Mouse (Mus musculus): ENCODE measurements around the gene Tekt5. TPM values are rescaled to one million over a fixed set of nuclear protein-coding genes. Genes with fewer than 3 reads are reported as not detected.
A peak's percentile ranks its signal among the peaks of the same experiment; 100 is the strongest.

Tekt5 gene
- polyA plus RNA-seq, 1 experiment from 2014 or later, result 0.32 TPM

DNA sequence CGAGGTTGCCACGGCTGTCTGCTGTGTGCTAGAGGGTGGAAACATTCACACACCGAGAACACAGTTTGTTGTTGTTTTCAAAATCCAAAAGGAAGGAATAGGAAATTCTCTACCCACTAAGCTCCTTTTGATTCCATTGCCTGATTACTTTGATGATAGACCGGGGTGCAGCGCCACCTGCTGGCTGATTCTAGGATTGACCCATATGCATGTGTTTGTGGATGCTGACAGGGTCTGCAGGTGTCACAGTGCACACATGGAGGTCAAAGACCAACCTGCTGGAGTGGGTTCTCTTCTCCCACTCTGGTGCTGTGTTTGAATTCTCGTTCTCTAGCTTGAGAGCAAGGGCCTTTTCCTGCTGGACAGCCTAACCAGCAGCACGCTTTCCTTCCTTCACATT is 3.9 kb upstream of the Tekt5 start:
- Histone ChIP-seq H3K9ac (ENCODE audit: low read length) (no peak overlapping the region), H3K4me2 (ENCODE audit: low read length) (no peak overlapping the region), H3K9me3 (ENCODE audit: control insufficient read depth, low read length) (no peaks in the 10 kb centered on the region), H3K4me1 (ENCODE audit: control insufficient read depth in 2 of 2, insufficient read depth in 2 of 2, low read length in 2 of 2) (peaks cover 0 to 5% of the 10 kb centered on the region in 2 experiments; a peak in 1 of 4 replicates), H3K4me3 (ENCODE audit: control insufficient read depth in 1 of 2, insufficient read depth in 1 of 2, low read depth in 1 of 2, low read length in 2 of 2) (no peak overlapping the region), H3K36me3 (ENCODE audit: control insufficient read depth, insufficient read depth, low read length) (no peaks in the 10 kb centered on the region), H3K27me3 (ENCODE audit: control insufficient read depth, insufficient read depth, low read length) (peaks cover 7% of the 10 kb centered on the region; the same call in 1 of the 2 replicates), H3K27ac (replicated peaks in 1 of 2; ENCODE audit: control insufficient read depth in 1 of 2, insufficient read depth in 1 of 2, low read depth in 2 of 2, low read length in 2 of 2) (no peak overlapping the region)
- WGBS, result 29% methylated on average over 7 of the region's 7 CpGs
- ATAC-seq (ENCODE audit: insufficient number of reproducible peaks, insufficient read depth, low FRiP score, low read depth), result no peak

DNA sequence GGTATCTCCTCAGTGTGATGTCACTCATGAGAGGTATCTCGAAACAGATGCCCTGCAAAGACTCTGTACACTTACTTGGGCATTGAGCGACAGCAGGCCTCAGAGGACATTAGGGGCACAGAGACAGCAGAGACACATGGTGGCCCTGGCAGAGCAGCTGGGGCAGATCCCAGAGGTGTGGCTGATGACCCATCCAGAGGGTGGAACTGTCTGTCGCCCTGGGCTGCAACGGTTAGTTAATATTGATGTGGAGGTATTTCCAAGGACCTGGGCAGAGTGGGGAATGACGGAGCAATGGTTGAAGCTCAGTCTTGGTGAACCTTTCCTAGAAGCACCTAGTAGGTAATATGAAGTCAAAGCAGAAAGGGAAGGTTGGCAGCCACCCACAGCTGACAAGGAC is 3.5 kb upstream of the Tekt5 start:
- H3K9me3 ChIP-seq (ENCODE audit: control insufficient read depth, low read length), result no peaks in the 10 kb centered on the region
- H3K27me3 ChIP-seq (ENCODE audit: control insufficient read depth, insufficient read depth, low read length), result peaks cover 7% of the 10 kb centered on the region; the same call in 1 of the 2 replicates
- H3K4me3 ChIP-seq (ENCODE audit: control insufficient read depth in 1 of 2, insufficient read depth in 1 of 2, low read depth in 1 of 2, low read length in 2 of 2), result no peak overlapping the region
- ATAC-seq (ENCODE audit: insufficient number of reproducible peaks, insufficient read depth, low FRiP score, low read depth), result no peak
- H3K9ac ChIP-seq (ENCODE audit: low read length), result no peak overlapping the region
- WGBS, result 62% methylated on average over 5 of the region's 5 CpGs
- no peak overlapping the region for H3K27ac ChIP-seq (replicated peaks in 1 of 2; ENCODE audit: control insufficient read depth in 1 of 2, insufficient read depth in 1 of 2, low read depth in 2 of 2, low read length in 2 of 2)
- H3K36me3 ChIP-seq (ENCODE audit: control insufficient read depth, insufficient read depth, low read length), result no peaks in the 10 kb centered on the region
- peaks cover 0 to 5% of the 10 kb centered on the region in 2 experiments; a peak in 1 of 4 replicates for H3K4me1 ChIP-seq (ENCODE audit: control insufficient read depth in 2 of 2, insufficient read depth in 2 of 2, low read length in 2 of 2)
- H3K4me2 ChIP-seq (ENCODE audit: low read length), result no peak overlapping the region

GRCm38 (mm10) chr16:10392587-10392986 is 2.7 kb downstream of the Tekt5 start:
- peaks cover 0 to 5% of the 10 kb centered on the region in 2 experiments; a peak in 1 of 4 replicates for H3K4me1 ChIP-seq (ENCODE audit: control insufficient read depth in 2 of 2, insufficient read depth in 2 of 2, low read length in 2 of 2)
- H3K4me2 ChIP-seq (ENCODE audit: low read length), result no peak overlapping the region
- H3K4me3 ChIP-seq (ENCODE audit: control insufficient read depth in 1 of 2, insufficient read depth in 1 of 2, low read depth in 1 of 2, low read length in 2 of 2), result no peak overlapping the region
- WGBS, result 83% methylated on average over 9 of the region's 9 CpGs
- H3K27me3 ChIP-seq (ENCODE audit: control insufficient read depth, insufficient read depth, low read length), result peaks cover 7% of the 10 kb centered on the region; the same call in 1 of the 2 replicates
- no peak overlapping the region for H3K9ac ChIP-seq (ENCODE audit: low read length)
- no peak overlapping the region for H3K27ac ChIP-seq (replicated peaks in 1 of 2; ENCODE audit: control insufficient read depth in 1 of 2, insufficient read depth in 1 of 2, low read depth in 2 of 2, low read length in 2 of 2)
- H3K9me3 ChIP-seq (ENCODE audit: control insufficient read depth, low read length), result 0 out of 2 replicates have a peak, but pooled peaks cover 3% of the 10 kb centered on the region
- no peaks in the 10 kb centered on the region for H3K36me3 ChIP-seq (ENCODE audit: control insufficient read depth, insufficient read depth, low read length)
- ATAC-seq (ENCODE audit: insufficient number of reproducible peaks, insufficient read depth, low FRiP score, low read depth), result no peak

GRCm38 (mm10) chr16:10388634-10389365 is 6.5 kb downstream of the Tekt5 start:
- H3K36me3 ChIP-seq (ENCODE audit: control insufficient read depth, insufficient read depth, low read length), result no peaks in the 10 kb centered on the region
- H3K9me3 ChIP-seq (ENCODE audit: control insufficient read depth, low read length), result 0 out of 2 replicates have a peak, but pooled peaks cover 3% of the 10 kb centered on the region
- no peak overlapping the region for H3K27ac ChIP-seq (replicated peaks in 1 of 2; ENCODE audit: control insufficient read depth in 1 of 2, insufficient read depth in 1 of 2, low read depth in 2 of 2, low read length in 2 of 2)
- no peak overlapping the region for H3K9ac ChIP-seq (ENCODE audit: low read length)
- no peaks in the 10 kb centered on the region for H3K27me3 ChIP-seq (ENCODE audit: control insufficient read depth, insufficient read depth, low read length)
- H3K4me3 ChIP-seq (ENCODE audit: control insufficient read depth in 1 of 2, insufficient read depth in 1 of 2, low read depth in 1 of 2, low read length in 2 of 2), result no peak overlapping the region
- ATAC-seq (ENCODE audit: insufficient number of reproducible peaks, insufficient read depth, low FRiP score, low read depth), result no peak
- H3K4me2 ChIP-seq (ENCODE audit: low read length), result no peak overlapping the region
- peaks cover 0 to 2% of the 10 kb centered on the region in 2 experiments; a peak in 1 of 4 replicates for H3K4me1 ChIP-seq (ENCODE audit: control insufficient read depth in 2 of 2, insufficient read depth in 2 of 2, low read length in 2 of 2)
- WGBS, result 85% methylated on average over 6 of the region's 6 CpGs

- 84% methylated on average over 12 of the region's 12 CpGs for WGBS
- no peak overlapping the region for H3K9ac ChIP-seq (ENCODE audit: low read length)
- no peaks in the 10 kb centered on the region for H3K27me3 ChIP-seq (ENCODE audit: control insufficient read depth, insufficient read depth, low read length)
- H3K4me2 ChIP-seq (ENCODE audit: low read length), result no peak overlapping the region
- H3K36me3 ChIP-seq (ENCODE audit: control insufficient read depth, insufficient read depth, low read length), result no peaks in the 10 kb centered on the region
- H3K27ac ChIP-seq (replicated peaks in 1 of 2; ENCODE audit: control insufficient read depth in 1 of 2, insufficient read depth in 1 of 2, low read depth in 2 of 2, low read length in 2 of 2), result no peak overlapping the region
- H3K4me1 ChIP-seq (ENCODE audit: control insufficient read depth in 2 of 2, insufficient read depth in 2 of 2, low read length in 2 of 2), result peaks cover 0 to 2% of the 10 kb centered on the region in 2 experiments; a peak in 1 of 4 replicates
- ATAC-seq (ENCODE audit: insufficient number of reproducible peaks, insufficient read depth, low FRiP score, low read depth), result no peak
- no peak overlapping the region for H3K4me3 ChIP-seq (ENCODE audit: control insufficient read depth in 1 of 2, insufficient read depth in 1 of 2, low read depth in 1 of 2, low read length in 2 of 2)
- H3K9me3 ChIP-seq (ENCODE audit: control insufficient read depth, low read length), result no peaks in the 10 kb centered on the region
Observed at GRCm38 (mm10) chr16:10385261-10385660, 10.0 kb downstream of the Tekt5 start.

DNA sequence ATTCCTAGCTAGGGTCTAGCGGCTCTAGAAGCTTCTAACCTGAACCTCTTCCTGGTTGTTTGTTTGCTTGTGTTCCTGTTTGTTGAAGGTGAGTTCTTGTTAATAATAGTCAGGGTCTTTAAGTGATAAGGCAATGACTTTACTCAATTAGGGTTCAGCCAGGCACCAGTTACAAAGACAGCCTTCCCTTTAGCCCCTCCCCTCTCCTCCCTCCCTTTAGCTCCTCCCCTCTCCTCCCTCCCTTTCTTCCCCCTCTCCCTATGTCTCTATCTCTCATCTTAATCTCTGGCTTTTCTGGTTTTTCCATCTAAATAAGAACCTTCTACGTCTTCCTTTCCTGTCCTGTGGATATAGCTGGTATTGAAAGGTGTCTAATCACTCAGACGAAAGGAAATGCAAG is 10.7 kb downstream of the Tekt5 start:
- Histone ChIP-seq H3K9ac (ENCODE audit: low read length) (no peak overlapping the region), H3K27ac (replicated peaks in 1 of 2; ENCODE audit: control insufficient read depth in 1 of 2, insufficient read depth in 1 of 2, low read depth in 2 of 2, low read length in 2 of 2) (no peak overlapping the region), H3K36me3 (ENCODE audit: control insufficient read depth, insufficient read depth, low read length) (no peaks in the 10 kb centered on the region), H3K4me3 (ENCODE audit: control insufficient read depth in 1 of 2, insufficient read depth in 1 of 2, low read depth in 1 of 2, low read length in 2 of 2) (0 out of 4 replicates have a peak overlapping the region, but pooled peaks of 1 of the 2 experiments have one; percentile 18), H3K27me3 (ENCODE audit: control insufficient read depth, insufficient read depth, low read length) (no peaks in the 10 kb centered on the region), H3K4me2 (ENCODE audit: low read length) (peak overlapping the region; percentile 50), H3K9me3 (ENCODE audit: control insufficient read depth, low read length) (no peaks in the 10 kb centered on the region), H3K4me1 (ENCODE audit: control insufficient read depth in 2 of 2, insufficient read depth in 2 of 2, low read length in 2 of 2) (peaks cover 0 to 2% of the 10 kb centered on the region in 2 experiments; a peak in 1 of 4 replicates)
- 63% methylated on average over 3 of the region's 3 CpGs for WGBS
- no peak for ATAC-seq (ENCODE audit: insufficient number of reproducible peaks, insufficient read depth, low FRiP score, low read depth)

- H3K9me3 ChIP-seq (ENCODE audit: control insufficient read depth, low read length), result no peaks in the 10 kb centered on the region
Observed at GRCm38 (mm10) chr16:10384060-10384497, 11.2 kb downstream of the Tekt5 start.

More at GRCm38 (mm10) chr16:10384060-10384497, 11.2 kb downstream of the Tekt5 start:
- H3K4me3 ChIP-seq (ENCODE audit: control insufficient read depth in 1 of 2, insufficient read depth in 1 of 2, low read depth in 1 of 2, low read length in 2 of 2), result peak overlapping the region; percentile 2 to 18; a peak in 2 of 4 replicates
- no peaks in the 10 kb centered on the region for H3K36me3 ChIP-seq (ENCODE audit: control insufficient read depth, insufficient read depth, low read length)
- 27% methylated on average over 8 of the region's 8 CpGs for WGBS
- H3K27ac ChIP-seq (replicated peaks in 1 of 2; ENCODE audit: control insufficient read depth in 1 of 2, insufficient read depth in 1 of 2, low read depth in 2 of 2, low read length in 2 of 2), result no peak overlapping the region
- H3K27me3 ChIP-seq (ENCODE audit: control insufficient read depth, insufficient read depth, low read length), result no peaks in the 10 kb centered on the region
- no peak overlapping the region for H3K9ac ChIP-seq (ENCODE audit: low read length)
- peak overlapping the region; percentile 50 for H3K4me2 ChIP-seq (ENCODE audit: low read length)
- ATAC-seq (ENCODE audit: insufficient number of reproducible peaks, insufficient read depth, low FRiP score, low read depth), result no peak
- peaks cover 0 to 4% of the 10 kb centered on the region in 2 experiments; a peak in 2 of 4 replicates for H3K4me1 ChIP-seq (ENCODE audit: control insufficient read depth in 2 of 2, insufficient read depth in 2 of 2, low read length in 2 of 2)
